Mouse (Mus musculus) spleen, postnatal 4 days (tissue): Measurements from ENCODE around the gene Bri3.
"Not testable (repeated sequence)": the region's sequence is repeated elsewhere in the genome, so short reads cannot be mapped to it uniquely, and the experiment has no call there.

Source experiments
- DNase-seq, 2 experiments: peaks; one replicate each; pipeline ENCODE4 v3.0.0; 2022; ENCODE audit warnings: low spot score in 2 of 2

The Bri3 gene

DNA sequence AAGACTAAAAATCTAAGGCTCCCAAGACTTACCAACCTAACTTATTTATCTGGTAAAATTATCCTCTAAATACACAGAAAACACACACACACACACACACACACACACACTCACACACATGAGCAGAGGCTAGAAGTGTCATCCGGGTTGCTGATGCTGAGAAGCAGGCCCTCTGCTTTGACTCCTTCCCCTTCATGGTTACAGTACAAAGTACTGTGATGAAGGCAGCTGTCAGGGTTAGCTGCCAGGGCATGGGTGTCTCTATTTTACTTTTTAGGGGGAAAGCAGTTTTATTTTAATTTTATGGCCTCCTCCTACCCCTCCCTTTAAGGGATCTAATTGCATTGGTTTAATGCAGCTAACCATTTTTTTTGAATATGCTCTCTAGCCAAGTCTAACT lies 51.1 kb downstream of the Bri3 start:
- DNase-seq: no peak

DNA sequence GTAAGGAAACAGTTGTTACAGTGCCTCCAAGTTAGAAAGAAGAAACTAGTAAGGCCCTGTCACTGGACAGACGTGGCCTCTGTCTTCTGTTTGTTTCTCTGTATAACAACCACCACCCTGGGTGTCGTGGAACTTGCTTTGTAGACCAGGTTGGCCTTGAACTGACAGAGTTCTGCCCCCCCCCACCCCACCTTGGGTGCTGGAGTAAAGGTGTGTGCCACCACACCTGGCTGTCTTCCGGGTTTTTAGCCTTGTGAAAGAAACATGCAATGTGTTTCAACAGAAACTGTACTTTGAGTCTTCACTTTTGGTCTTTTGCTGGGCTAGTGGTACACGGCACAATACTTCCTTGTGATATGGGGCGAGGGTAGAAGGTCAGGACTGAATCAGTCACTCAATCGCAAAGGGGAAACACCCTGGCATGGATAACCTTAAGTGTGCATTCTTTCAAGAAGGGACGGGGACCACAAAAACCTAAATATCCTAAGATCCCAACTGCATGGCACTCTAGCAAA lies 51.9 kb downstream of the Bri3 start:
- no peak for DNase-seq

DNA sequence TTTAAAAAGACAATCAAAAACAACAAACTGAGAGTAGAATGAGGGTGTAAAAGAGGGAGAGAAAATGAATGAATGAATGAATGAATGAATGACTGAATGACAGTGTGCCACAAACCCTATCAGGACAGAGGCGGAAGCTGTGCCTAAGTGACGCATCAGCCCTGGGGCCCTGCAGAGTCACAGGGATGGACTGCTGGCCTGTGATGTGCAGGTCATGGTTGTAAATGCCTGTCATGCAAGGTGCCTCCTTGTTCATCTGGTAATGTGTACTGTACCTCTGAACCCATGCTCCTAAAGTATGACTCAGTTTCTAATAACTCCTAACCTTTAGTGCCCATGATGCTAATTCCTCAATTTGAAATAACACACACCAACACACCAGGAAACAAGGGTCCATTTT lies 58.8 kb downstream of the Bri3 start:
- no peak for DNase-seq

DNA sequence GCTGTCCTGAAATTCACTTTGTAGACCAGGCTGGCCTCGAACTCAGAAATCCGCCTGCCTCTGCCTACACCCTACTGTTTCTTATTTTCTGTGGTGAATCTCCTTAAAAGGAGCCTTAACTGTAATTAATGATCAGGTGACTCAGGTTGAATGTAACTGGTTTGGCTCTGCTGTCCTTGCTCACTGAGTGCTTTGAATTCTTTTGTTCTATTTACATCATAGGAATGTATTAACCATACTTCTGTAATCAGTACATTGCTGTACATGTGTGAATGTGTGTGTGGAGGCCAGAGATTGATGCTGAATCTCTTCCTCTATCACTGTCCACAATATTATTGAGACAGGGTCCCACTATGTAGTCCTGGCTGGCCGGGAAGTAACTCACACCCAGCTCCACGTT lies 64.7 kb downstream of the Bri3 start:
- no peak for DNase-seq

DNA sequence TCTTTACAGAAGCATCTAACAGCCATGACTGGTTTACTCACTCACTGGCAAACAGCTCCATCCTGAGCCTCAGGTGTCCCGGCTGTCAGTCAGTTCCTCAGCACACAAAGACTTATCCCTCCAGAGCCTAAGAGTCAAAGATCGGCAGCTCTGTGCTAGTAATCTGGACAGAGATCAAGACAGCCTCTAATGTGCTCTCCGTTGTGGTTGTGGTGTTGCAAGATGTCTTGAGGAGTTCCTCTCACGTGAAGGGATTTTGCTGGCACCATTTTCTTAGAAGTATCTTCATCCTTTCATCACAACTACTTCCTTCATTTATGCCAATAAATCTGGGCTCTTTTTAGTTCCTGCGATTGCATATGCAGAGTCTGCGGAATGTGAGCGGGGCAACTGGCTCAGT lies 67.9 kb downstream of the Bri3 start:
- DNase-seq: no peak

DNA sequence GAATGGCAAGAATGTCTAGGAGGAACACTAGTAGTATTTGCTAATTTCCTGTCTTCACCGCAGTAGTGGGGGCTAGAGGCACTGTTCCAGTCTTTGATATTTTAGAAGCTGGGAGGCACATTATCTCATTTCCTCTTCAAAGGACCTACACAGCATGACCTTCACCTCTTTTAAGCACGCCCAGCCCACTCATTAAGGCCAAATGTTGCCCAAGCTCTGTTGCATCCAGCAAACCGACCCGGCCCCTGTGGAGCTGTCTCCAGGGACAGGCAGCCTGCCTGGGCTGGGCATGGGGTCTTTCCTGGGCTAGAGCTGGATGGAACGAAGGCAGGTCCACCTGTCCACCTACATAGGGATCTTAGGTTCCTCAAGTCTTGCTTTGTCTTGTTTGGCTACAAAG lies 69.1 kb downstream of the Bri3 start:
- DNase-seq: no peak

DNA sequence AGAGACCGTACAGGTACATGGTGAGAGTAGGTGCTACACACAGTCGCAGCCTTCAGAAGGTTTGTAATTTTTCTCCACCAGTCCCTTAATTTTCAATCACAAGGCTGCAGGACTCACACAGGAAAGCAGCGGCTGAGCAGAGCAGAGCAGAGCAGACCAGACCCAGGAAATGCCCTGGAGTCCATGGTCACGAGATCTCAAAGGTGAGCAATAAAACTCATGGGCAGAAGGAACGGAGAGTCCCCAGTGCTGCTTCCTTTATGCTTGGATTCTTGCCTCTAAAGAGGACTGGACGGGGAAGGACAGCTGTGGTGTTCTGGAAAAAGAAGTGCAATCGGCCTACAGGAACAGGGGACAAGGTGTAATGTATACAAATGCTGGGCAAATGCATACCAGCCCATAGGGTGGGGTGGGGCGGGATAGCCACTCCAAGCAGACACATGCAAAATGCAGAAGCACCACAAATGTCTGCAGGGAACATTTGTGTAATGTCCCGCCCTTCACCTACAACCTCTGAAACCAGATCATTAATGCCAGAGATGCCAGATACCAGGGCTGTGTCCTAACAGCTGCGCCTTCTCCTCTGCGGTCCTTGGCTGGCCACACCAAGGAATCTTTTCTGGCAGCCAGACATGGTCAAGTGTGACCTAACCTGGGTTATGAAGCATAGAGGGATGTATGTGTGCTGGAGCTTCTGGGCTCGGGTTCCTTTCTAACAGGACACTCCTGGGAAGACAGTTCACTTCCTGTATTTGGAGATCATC lies 70.7 kb downstream of the Bri3 start:
- no peak for DNase-seq

DNA sequence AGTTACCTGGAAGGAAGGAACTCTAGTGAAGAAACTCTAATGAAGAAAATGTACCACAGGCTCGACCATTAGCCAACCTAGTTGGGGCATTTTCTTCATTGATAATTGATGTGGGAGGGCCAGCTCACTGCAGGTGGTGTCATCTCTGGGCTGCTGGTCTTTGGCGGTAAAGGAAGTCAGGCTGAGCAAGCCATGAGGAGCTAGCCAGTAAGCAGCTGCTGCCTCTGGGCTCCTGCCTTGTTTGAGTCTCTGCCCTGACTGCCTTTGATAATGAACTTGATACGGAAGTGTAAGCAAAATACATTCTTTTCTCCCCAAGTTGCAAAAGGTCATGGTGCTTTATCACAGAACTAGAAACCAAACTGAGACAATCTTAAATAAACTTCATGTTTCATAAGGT lies 72.2 kb downstream of the Bri3 start:
- no peak for DNase-seq

DNA sequence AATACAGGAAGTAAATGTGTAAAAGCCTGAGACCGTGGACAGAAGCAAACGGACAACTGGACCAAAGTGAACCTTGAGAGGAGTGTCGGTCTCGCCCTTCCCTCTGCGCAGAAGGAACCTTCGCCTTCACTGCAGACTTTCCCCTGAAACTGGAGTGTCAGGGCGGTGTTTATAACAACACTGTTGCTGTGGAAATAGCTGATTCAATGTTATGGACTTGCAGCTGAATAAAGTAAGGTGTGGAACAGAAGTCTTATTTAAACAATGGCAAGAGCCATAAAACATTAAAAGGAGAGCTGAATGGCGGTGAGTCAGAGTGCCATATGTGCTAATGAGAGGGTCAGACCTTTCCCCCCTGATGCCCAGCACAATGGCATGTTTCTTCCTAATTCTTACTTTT lies 73.2 kb downstream of the Bri3 start:
- no peak for DNase-seq

DNA sequence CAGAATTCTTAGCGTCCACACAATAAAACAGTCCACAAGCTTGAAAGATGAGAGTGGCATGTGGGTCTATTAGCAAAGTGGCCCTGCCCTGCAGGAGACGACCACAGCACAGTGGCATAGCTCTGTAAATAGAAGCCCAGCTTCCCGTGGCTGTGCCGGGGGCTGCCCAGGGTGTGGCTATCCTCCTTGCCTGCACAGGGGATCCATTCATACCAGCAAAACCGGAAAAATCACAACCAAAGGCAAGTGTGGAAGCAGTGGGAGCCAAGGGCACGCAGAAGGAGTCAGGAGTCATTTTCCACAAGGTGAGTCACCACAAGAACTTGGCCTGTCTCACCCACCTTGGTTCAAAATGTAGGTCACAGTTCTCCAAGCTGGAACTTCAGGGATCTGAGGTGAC lies 74.0 kb downstream of the Bri3 start:
- DNase-seq: no peak

DNA sequence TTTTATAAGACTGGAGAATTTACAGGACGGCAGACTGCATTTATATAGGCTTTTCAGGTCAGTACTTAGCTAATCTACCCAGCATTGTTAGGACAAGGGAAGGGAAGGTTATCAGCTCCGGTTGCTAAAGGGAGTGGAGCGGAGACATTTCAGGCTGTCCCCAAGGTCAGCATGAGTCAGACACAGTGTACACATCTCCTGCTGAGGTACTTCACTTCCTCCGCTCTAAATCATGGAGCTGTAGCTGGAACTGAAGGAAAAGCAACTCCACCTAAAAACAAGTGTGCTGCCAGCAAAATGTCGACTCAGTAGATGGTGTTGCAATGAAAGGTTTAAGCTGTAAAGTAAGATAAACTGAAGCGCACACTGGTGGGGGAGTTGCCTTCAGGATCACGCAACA lies 77.4 kb downstream of the Bri3 start:
- DNase-seq: no peak

DNA sequence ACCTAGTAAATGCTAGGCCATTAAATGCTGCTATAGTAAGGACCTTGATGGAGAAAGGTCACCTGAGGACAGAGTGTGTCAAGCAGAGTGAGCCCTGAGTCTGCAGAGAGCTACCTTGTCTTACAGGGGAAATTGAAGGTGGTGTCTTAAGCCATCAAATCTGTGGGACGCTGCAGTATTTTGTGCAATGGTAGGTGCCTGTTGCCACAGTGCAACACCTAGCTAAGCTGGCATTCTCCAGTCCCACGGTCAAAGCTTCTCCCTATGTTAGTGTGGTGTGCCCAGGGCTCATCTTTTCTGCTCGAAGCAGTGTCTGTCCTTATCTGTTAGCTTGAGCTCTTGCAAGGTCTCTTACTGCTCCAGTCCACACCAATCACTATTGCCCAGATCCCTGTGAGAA lies 78.5 kb downstream of the Bri3 start:
- DNase-seq: no peak

DNA sequence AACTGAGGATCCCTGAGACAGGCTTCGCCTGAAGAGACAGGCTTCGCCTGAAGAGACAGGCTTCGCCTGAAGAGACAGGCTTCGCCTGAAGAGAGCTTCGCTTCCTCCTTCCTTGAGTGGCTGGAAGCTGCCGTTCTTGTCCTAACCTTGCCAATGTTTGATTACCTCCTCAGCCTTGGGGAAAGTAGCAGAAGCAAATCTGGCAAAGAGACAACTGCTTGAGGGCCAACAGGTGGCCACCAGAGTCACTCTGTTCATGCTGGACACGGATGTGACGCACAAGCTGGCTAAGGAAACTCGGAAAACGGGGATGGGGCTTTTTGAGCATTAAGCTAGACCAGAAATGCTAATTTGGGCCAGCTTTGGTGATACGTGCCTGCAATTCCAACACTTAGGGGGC lies 89.8 kb downstream of the Bri3 start:
- no peak for DNase-seq

DNA sequence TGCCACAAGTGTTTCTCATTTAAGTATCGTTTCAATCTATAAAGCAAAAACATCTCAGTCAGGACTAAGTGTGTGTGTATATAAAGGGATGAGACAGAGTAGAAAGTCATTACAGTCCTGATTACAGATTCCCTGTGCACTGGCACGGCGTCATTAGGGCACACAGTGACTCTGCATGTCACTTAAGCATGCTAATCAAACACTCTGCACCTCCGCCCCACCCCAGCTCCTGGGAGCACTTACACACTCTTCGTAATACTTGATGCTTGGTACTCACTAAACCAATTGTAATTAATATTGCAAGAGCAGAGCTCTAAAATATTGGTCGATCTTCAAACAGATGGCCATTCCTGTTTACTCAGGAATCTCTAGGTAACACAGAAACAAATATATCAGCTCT lies 91.1 kb downstream of the Bri3 start:
- DNase-seq: not testable (repeated sequence)

DNA sequence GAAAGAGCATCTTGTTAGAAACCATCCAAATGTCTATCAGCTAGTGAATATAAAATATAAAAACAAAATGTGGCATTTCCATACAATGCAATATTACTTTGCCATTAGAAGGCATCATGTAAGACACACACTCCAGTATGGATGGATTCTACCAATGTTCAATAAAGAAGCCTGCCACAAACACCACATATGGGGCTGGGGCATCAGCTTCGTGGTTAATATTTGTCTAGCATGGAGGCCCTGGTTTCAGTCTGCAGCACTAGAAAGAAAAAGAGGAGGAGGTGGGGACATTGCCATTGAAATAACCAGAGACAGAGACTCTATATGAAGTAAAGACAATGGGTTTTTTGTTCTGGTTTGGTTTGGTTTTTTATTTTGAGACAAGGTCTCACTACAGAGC lies 94.5 kb downstream of the Bri3 start:
- no peak for DNase-seq

DNA sequence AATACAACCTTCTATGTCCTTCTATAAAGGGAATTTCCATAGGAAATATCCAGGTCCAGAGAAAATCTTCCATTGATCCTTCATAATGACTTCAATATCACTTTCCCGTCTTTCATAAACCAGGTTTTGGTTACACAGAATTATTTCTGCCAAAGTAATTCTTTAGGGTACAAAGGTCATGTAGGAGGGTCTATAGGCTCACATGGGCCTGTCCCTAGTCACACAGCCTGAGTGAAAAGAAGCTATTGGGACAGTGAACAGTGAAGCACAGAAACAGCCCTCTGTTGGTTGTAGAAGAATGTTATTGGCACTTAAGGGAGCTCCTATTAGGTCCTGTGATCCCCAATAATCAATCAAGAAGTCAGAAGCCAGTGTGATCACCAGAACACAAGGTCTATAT lies 96.8 kb downstream of the Bri3 start:
- no peak for DNase-seq

DNA sequence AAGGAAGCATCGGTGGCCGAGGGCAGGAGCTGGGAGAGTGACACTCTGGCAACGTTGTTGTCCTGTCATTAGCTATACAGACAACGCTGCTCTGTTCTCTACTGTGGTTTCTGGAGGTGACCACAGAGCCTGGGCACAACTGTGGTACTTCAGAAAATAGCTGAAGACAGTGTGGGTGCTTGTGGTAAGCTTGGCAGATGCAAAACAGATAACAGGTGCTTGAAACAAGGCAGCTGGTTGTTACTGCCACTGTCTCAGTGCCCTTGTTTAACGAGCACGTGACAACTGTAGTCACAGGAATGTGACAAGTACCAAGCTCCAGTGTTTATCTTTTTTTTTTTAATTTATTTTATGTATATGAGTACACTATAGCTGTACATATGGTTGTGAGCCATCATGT lies 100.4 kb downstream of the Bri3 start:
- no peak for DNase-seq

DNA sequence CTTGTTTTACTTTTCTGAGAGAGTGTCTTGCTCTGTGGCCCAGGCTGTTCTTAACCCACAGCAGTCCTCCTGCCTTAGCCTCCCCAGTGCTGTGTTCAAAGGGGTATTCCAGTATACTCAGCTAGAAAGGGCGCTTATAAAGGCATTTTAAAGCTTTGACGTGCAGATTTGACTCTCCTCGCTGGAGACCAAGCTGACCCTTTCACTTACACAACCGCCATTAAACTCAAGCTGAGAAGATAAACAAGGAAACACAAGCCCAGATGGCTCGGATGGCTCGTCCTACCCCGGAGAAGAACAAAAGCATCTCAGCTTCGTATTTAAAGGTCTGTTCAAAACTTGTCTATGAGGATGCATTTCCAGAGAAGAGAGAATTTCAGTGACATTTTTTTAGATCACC lies 106.9 kb downstream of the Bri3 start:
- no peak for DNase-seq

DNA sequence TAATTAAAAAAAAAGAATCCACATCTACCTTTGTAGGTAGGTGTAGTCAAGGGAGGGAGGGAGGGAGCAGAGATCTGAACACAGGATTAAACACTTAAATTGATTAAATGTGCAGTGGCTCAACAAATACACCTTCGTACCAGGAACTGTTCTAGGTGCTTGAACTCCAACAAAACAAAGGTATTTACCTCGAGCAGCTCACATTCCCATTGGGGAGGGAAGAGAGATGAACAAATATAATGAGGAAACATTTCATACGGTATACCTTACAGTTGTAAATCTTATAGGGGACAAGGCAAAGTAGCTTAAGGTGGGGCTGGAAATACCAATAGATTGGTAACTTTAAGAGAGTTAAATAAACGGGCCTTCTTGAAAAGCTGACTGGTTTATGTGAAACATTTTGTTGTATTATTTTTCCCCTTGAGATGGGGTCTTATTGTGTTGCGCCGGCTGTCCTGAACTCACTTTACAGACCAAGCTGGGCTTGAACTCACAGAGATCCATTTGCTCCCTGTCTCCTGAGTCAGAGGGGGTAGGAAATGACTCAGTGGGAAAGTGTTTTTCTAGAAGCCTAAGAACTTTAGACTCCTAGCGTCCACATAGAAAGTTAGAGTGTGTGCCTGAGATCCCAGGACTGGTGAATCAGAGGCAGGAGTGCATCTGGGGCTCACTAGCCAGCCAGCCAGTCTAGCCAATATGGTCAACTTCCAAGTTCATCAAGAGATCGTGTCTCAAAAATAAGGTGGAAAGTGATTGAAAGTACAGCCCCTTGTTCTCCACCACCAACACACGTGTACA lies 108.2 kb downstream of the Bri3 start:
- no peak for DNase-seq

DNA sequence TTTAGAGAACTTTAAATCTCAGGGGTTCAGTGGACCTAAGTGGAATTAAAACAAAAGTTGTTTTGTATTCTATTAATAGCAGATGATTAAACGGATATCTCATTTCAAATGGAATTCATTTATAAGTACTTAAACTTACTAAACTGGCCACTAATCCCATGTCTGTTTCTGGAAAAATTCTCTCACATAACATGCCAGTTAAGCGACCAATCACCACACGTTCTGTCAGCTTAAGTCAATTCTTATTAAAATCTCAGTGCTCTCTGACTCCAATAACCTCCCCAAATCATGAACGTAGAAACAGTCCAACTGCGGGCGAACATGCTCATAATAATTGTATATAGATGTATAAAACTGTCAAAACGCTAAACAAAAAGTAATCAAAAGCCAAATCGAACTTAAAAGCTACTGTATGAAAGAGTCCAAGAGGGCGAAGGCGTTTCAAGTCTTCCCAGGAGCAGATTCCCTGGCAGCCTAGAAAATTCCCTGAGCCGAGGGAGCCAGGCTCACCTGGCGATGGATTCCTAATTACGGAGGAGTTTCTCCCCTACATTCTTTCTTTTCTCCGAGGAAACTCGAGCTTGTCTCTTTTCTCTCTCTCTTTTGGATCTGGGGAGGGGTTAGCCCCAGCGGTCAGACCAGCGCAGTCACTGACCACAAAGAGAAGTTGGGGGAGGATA lies 112.7 kb downstream of the Bri3 start:
- DNase-seq: no peak

DNA sequence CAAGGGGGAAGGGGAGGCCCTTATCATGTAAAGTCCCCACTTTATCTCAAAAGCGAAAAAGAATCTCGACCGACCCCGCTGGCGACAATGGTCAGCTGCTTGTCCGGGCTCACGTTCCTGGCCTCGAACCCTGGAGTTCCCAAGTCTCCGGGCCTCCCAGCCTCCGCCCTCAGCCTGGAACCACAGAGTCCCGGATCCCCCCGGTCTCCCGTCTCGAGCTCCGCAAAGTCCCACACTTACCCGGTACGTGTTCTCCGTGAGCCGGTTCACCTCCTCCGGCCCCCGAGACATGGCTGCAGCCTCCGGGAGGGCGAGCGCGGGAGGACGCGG lies 113.3 kb downstream of the Bri3 start:
- no peak for DNase-seq

DNA sequence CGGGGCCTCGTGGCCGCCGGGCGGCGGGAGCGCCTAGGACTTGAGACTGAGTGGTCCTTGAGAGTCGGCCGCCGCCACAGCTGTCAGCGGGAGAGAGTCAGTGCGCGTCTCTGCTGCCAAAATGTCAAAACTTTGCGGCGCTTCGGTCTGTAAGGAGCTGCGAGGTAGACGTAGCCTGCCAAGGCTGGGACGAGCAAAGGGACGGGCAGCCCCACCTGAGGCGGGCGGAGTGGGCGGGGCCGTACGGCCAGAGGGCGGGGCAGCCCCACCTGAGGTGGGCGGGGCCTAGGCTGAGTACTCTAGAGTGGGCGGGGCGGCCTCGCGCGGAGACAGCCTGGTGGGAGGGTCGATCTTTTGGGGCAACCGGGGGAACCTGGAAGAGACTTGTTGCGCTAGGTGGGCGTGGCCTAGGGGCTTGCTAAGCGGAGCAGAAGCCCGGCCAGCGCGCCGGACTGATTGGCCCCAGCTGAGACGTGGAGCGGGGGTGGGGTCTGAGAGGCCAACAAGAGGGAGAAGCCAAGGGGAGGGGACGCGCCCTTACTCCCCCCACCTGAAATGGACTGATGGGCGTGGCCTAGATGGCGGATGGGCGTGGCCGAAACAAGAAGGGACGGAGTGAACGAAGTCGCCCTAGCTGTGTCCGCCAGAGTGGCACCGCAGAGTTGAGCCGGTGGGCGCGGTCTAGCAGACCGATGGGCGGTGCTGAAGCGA lies 113.8 kb downstream of the Bri3 start, which contains the start of gene Baiap2l1:
Gene Baiap2l1 (minus strand): TSS at position 232 of the 711 bp plus-strand sequence.
- peak; percentile 65 to 79 for DNase-seq
